Mouse (Mus musculus) inflammation-experienced regulatory T-cells (primary cell): ENCODE results near the gene Ttll7. TPM values are rescaled to one million over a fixed set of nuclear protein-coding genes. Genes with fewer than 3 reads are reported as not detected.

Experiments used
- polyA plus RNA-seq, 2 experiments: library from polyadenylated mRNA; unstranded; fragments of 100-300 nt; shearing (Covaris generic); gene quantifications; one replicate each; pipeline ENCODE4 v1.2.1; 2017

Gene Ttll7
- under 1 TPM in 1 of 2 experiments, not detected in 1; 0.48 TPM for polyA plus RNA-seq

GRCm38 (mm10) chr3:146851966-146852891 lies at the start of gene Ttll7:
TSS of gene Ttll7 (plus strand) at chr3:146852367.

GRCm38 (mm10) chr3:146812901-146813393 lies 39.2 kb upstream of the Ttll7 start, which contains the start of gene Prkacb:
TSS of gene Prkacb (minus strand) at chr3:146812990.

Other genes with a start within 250 kb of the Ttll7 start
- gene Dnase2b, start 236.8 kb upstream of the Ttll7 start, polyA plus RNA-seq = under 1 TPM; 0.08 to 0.17 TPM
- not detected for gene 4930503B20Rik, start 201.1 kb upstream of the Ttll7 start, polyA plus RNA-seq
- gene Samd13, start 166.8 kb upstream of the Ttll7 start, polyA plus RNA-seq = under 1 TPM; 0.74 to 0.95 TPM
- gene Prkacb, start 39.4 kb upstream of the Ttll7 start, polyA plus RNA-seq = 100 to 1,000 TPM; 145 to 167 TPM